ENCODE assay signal across 16 mouse cellular contexts in the genomic region with DNA sequence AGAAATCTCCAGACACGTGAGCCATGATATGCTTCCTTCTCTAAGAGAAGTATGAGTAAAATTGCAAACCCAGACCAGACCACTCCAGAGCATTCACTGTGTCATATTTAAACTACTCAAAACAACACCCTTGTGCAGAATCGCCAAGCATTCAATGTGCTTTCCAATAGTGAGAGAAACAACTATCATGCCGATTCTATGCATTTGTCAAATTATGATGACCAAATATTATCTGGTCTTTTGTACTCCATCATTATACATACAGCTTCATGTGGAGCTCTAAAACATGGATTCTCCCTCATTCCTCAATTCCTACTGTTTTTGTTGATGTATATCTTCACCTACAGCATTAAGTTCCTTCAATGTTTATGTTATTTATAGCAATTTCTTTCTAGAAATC.
"Had no signal": no experiment of that assay in that cellular context is flagged by ENCODE, and none has a peak within 500 bp of the region (broad histone marks: within the 10 kb centered on the region; RNA-seq: fewer than 3 reads in every experiment).

A gene (minus strand): TSS at position 101 of the 400 bp plus-strand sequence.

- DNase-seq: cerebellum, adult 9-10 months; cerebellum, adult 9-11 months; cerebellum, postnatal 10 days; cerebellum, postnatal 14 days; cerebellum, postnatal 25 days; cerebellum, postnatal 36 days; embryo, embryonic 11 days; forebrain, postnatal 0 days; gastrocnemius, adult 2 months; gastrocnemius, postnatal 10 days; gastrocnemius, postnatal 14 days; gastrocnemius, postnatal 25 days; gastrocnemius, postnatal 36 days; heart, adult 11 months; heart, adult 18-20 months; heart, adult 2 months had no signal
